Mouse (Mus musculus) embryonic facial prominence, embryonic 10.5 days (tissue): ENCODE measurements around the gene Fmod. TPM values are rescaled to one million over a fixed set of nuclear protein-coding genes. Genes with fewer than 3 reads are reported as not detected.

Source experiments
- DNase-seq: peaks from one replicate; pipeline ENCODE4 v3.0.0-alpha.2; 2017; ENCODE audit warnings: low spot score
- H3K27ac ChIP-seq: fragments of 300-500 bp; sonication (generic); replicated peaks from 2 replicates; pipeline ENCODE4 v1.5.1; 2016; ENCODE audit warnings: mild to moderate bottlenecking
- H3K27me3 ChIP-seq: fragments of 300-500 bp; sonication (generic); replicated peaks from 2 replicates; pipeline ENCODE4 v1.6.1; 2016; ENCODE audit warnings: low read depth, mild to moderate bottlenecking; ENCODE audit not compliant: poor library complexity, severe bottlenecking
- H3K36me3 ChIP-seq: fragments of 300-500 bp; sonication (generic); replicated peaks from 2 replicates; pipeline ENCODE4 v1.6.1; 2016; ENCODE audit warnings: mild to moderate bottlenecking, moderate library complexity
- H3K4me1 ChIP-seq: fragments of 300-500 bp; sonication (generic); 2 replicates; pipeline ENCODE4 v1.6.1; 2016
- H3K4me3 ChIP-seq: fragments of 300-500 bp; sonication (generic); 2 replicates; pipeline ENCODE4 v1.5.1; 2016; ENCODE audit warnings: mild to moderate bottlenecking, moderate library complexity
- H3K9me3 ChIP-seq: fragments of 300-500 bp; sonication (generic); 2 replicates; pipeline ENCODE4 v1.6.1; 2016; ENCODE audit warnings: mild to moderate bottlenecking
- WGBS: fragments of 180-500 bp; shearing (Covaris S2); methylation state at CpG from one replicate; pipeline ENCODE4 v1.1.7; 2016; 5-methylcytosine and 5-hydroxymethylcytosine counted together
- polyA plus RNA-seq: library from polyadenylated mRNA; unstranded; fragments of >200 nt; fragmentation: Nextera tagmentation; extraction: Ambion mirVana; gene quantifications from 2 replicates; pipeline ENCODE4 v1.2.1, GENCODE M21; 2016

Fmod gene
- polyA plus RNA-seq, 1 experiment from 2014 or later = 2.2 TPM

DNA sequence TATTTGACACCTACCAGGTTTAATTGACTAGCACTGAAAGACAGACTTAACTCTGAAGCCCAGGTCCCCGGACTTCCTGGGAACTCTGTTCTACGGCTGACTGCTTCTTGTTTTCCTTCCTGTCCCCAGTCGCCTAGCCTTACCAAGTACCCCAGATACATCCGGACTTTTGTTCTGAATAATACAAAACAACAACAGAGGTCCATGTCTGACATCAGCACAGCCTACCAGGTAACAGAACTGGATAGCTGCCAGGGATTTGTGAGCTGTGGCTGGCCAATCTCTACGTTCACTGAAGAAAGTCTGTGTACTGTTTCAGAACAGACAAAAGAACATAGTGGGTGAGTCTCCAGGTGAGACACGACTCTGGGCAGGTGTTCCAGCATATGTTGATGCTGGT is 21.8 kb downstream of the Fmod start:
- WGBS = 75% methylated on average over 6 of the region's 6 CpGs
- DNase-seq = no peak
- no peak overlapping the region; the same call in 1 of the 2 replicates for H3K27ac ChIP-seq
- no peaks in the 10 kb centered on the region for H3K36me3 ChIP-seq
- peaks cover 55% of the 10 kb centered on the region for H3K4me1 ChIP-seq
- no peaks in the 10 kb centered on the region for H3K9me3 ChIP-seq
- H3K4me3 ChIP-seq = no peak overlapping the region
- peaks cover 11% of the 10 kb centered on the region; the same call in 1 of the 2 replicates for H3K27me3 ChIP-seq

DNA sequence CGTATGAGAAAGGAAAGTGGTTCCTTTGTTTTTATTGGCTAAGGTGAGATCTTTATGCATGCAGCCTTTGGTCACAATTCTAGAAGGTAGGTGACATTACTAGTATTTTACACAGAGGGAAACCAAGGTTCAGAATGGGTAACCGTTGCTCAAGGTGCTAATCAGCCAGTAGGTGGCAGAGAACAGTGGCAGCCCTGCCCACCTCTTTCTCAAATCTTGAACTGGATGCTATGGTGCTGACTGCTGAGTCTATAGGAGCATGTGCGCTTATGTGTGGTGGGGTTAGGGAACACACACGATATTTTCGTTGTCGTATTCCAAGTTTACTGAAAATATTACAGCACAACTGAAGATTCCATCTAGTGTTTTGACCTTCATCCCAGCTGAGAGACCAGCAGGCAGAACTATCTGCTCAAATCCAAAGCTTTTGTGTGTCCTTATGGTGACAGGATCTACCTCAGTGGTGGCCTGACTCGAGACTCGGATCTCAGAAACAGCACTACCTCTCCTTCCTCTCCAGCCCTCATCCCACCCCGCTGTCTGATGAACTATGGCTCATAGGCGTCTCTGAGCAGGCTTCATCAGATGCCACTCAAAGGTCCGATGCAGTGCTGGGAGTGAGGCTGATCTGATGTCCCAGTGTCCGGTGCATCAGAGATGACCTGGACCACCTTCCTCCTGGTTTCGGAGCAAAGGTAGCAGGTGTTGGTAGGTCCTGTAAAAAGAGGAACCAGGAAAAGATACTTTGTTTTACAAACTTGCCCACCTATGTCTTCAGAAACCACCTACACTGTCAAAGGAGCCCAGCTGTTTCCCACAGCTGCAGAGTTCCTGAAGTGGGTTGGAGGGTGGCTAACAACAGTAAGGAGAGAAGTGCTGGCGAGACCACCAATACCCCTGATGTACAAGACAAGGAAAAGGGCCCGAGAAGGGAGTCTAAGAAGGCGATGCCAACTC is 23.0 kb downstream of the Fmod start:
- no peaks in the 10 kb centered on the region for H3K36me3 ChIP-seq
- DNase-seq = no peak
- peak overlapping the region; percentile 58 for H3K4me3 ChIP-seq
- H3K27ac ChIP-seq = peak overlapping the region; percentile 94
- peaks cover 11% of the 10 kb centered on the region; the same call in 1 of the 2 replicates for H3K27me3 ChIP-seq
- peaks cover 63% of the 10 kb centered on the region for H3K4me1 ChIP-seq
- 74% methylated on average over 16 of the region's 16 CpGs for WGBS
- no peaks in the 10 kb centered on the region for H3K9me3 ChIP-seq

GRCm38 (mm10) chr1:134060849-134061569 is 24.0 kb downstream of the Fmod start:
- peak; percentile 93 for DNase-seq
- peak overlapping the region; percentile 94 for H3K27ac ChIP-seq
- H3K4me1 ChIP-seq = peaks cover 71% of the 10 kb centered on the region
- H3K4me3 ChIP-seq = peak overlapping the region; percentile 58
- 2% methylated on average over 31 of the region's 31 CpGs for WGBS
- H3K9me3 ChIP-seq = no peaks in the 10 kb centered on the region
- no peaks in the 10 kb centered on the region for H3K36me3 ChIP-seq
- peaks cover 11% of the 10 kb centered on the region; the same call in 1 of the 2 replicates for H3K27me3 ChIP-seq

GRCm38 (mm10) chr1:134061915-134062314 is 24.9 kb downstream of the Fmod start:
- Histone ChIP-seq H3K4me1 (peaks cover 80% of the 10 kb centered on the region), H3K9me3 (no peaks in the 10 kb centered on the region), H3K36me3 (no peaks in the 10 kb centered on the region), H3K27ac (peak overlapping the region; percentile 94), H3K4me3 (peak overlapping the region; percentile 58; the same call in 1 of the 2 replicates), H3K27me3 (peaks cover 11% of the 10 kb centered on the region; the same call in 1 of the 2 replicates)
- DNase-seq = no peak
- WGBS = 56% methylated on average over 3 of the region's 3 CpGs

DNA sequence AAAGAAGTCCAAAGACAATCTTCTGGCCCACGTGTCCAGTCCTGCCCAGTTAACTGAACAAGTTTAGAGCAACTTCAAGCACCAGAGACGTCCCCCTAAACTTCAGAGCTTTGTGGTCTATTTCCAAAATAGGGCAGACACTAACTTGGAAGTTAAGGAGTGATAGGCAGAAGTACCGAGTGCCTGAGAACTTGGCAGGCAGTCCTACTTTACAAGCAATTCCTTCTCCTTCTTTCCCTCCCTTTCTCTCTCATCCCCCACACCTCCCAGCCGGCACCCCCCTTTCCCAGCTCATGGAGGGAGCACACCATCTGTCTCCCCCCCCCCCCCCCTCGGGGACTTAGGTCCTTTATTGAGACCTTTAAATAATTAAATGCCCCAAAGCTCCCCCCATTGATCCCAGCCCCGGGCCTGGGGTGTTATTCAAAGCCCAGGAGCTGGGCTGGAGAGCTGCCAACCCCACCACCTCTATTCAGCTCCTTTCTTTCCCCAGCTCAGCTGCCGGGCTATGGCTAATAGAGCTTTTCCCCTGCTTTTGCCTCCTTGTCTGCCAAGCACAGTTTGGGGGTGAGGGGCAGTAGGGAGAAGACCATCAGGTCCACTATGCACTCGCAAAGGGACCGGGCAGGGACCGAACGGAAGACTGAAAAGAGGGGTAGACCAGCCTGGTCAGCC is 25.5 kb downstream of the Fmod start:
- Histone ChIP-seq H3K9me3 (no peaks in the 10 kb centered on the region), H3K27me3 (peaks cover 11% of the 10 kb centered on the region; the same call in 1 of the 2 replicates), H3K36me3 (no peaks in the 10 kb centered on the region), H3K4me3 (peak overlapping the region; percentile 44), H3K4me1 (peaks cover 86% of the 10 kb centered on the region), H3K27ac (peak overlapping the region; percentile 94)
- 6% methylated on average over 11 of the region's 11 CpGs for WGBS
- DNase-seq = peak; percentile 64

DNA sequence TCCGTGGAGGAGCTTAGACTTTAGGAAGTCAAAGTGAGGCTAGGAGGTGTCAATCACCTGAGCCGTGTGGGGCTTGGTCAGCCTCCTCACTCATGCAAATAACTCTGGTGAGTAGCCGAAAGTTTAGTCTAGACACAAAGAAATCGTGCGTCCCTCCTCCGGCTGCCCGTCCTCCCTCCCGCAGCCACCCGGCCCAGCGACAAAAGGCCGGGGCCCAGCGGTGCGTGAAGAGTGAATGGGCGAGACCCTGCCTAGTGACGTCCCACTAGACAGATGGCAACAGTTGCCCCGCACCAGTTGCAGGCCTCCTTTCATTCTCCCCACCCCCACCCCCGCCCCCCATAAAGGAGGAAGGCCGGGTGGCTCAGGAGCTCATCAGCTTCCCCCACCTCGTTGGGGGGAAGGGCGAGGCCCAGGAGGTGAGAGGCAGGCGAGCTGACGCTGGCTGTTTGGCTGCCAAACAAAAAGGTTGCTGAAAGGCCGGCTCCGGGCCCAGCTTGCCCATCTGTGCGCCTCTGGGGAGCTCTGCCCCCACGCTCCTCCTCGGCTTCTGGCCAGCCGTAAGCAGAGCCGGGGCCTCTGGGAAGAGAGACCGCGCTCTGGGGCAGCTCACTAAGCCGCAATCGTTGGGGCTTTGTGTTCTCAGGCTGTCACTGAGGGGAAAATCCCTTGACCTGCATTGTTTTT is 26.2 kb downstream of the Fmod start:
- Histone ChIP-seq H3K27ac (peak overlapping the region; percentile 94), H3K4me3 (peak overlapping the region; percentile 44), H3K36me3 (no peaks in the 10 kb centered on the region), H3K9me3 (no peaks in the 10 kb centered on the region), H3K4me1 (peaks cover 91% of the 10 kb centered on the region), H3K27me3 (peaks cover 11% of the 10 kb centered on the region; the same call in 1 of the 2 replicates)
- DNase-seq = peak; percentile 83
- 1% methylated on average over 33 of the region's 33 CpGs for WGBS

DNA sequence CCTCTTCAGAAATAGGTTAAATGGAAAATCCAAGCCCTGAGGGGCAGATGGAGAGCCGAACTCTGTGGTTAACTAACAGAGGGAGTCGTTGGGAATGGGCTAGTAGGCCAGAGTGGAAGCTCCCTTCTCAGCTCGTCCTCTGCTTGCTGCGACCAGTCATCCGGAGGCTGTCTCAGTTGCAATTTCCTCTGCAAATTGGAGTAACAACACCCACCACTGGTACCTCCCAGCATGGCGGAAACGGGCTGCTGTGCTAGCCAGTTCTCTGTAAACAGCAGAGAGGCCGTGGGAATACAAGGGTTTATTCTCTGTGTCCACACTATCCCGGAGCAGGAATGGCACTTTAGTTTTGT is 26.7 kb downstream of the Fmod start:
- H3K4me1 ChIP-seq = peaks cover 90% of the 10 kb centered on the region
- H3K4me3 ChIP-seq = peak overlapping the region; percentile 44
- H3K36me3 ChIP-seq = no peaks in the 10 kb centered on the region
- peak overlapping the region; percentile 94 for H3K27ac ChIP-seq
- H3K27me3 ChIP-seq = peaks cover 11% of the 10 kb centered on the region; the same call in 1 of the 2 replicates
- no peak for DNase-seq
- no peaks in the 10 kb centered on the region for H3K9me3 ChIP-seq
- 12% methylated on average over 9 of the region's 9 CpGs for WGBS

DNA sequence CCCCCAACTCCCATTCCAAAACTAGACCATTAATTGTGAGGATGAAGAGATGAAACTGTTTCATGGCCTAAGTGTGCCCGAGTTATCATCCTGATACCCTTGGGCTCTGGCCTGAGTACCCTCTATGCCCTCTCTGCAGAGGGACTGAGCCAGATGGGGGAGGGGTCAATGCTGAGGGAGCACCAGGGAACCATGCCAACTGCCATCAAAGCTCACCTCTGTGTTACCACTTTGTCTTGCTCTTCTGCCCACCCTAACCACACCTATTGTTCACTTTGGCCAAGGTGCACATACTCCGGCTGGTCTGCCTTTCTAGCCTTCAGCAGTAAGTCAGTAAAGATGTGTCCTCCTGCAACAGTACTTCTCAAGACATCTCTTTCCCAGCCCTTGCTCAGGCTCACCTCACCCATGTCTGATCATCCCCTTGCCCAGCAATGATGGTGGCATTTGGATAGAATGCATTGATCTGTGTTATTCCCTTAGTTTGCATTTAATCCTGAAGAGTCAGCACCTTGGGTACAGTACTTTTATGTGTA is 27.3 kb downstream of the Fmod start:
- Histone ChIP-seq H3K27me3 (peaks cover 11% of the 10 kb centered on the region; the same call in 1 of the 2 replicates), H3K4me3 (peak overlapping the region; percentile 44), H3K27ac (peak overlapping the region; percentile 94), H3K4me1 (peaks cover 87% of the 10 kb centered on the region), H3K9me3 (no peaks in the 10 kb centered on the region), H3K36me3 (no peaks in the 10 kb centered on the region)
- WGBS = 87% methylated on average over 2 of the region's 2 CpGs
- DNase-seq = no peak

DNA sequence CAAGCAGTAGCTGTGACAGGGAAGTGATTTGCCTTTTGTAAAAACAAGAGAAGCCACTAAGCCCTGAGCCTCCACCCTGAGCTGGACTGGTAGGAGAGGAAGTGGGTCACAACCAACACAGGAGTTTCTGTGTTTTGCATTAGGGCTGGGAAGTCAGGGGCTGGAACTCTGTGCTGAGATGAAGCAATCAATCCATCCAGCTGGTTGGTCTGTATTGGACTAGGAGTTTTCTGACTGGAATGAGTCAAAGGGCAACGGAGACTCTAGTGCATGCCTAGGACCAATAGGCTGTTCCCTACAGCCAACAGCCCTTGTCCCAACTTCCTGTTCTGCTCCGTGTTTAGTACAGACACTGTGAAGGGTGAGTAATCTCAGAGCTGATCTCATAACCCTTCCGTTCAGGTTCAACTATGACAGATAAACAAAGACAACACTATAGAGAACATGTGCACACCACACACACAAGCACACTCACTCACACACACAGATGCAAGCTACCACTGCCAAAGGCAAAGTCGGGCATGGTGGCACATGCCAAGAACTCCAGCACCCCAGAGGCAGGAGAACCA is 28.3 kb downstream of the Fmod start:
- Histone ChIP-seq H3K4me1 (peaks cover 88% of the 10 kb centered on the region), H3K36me3 (no peaks in the 10 kb centered on the region), H3K4me3 (no peak overlapping the region), H3K9me3 (no peaks in the 10 kb centered on the region), H3K27ac (peak overlapping the region; percentile 94), H3K27me3 (peaks cover 11% of the 10 kb centered on the region; the same call in 1 of the 2 replicates)
- 62% methylated on average over 4 of the region's 4 CpGs for WGBS
- DNase-seq = no peak

DNA sequence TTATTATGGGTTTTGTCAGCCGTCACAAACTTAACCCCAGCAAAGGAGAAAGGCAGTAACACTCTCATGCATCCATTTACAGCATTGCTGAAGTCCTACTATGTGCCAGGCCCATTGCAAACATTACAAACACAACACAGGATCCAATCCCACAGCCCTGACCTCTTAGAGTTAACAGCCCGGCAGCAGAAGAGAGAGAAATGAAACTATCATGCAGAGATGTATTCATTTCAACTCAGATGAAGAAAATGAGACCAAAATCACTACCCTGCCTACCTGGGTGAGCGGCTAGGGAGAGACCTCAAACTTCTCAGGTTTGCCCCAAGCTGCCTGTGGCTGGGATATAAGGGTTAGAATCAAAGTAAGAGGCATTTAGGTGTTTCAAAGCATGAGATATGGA is 29.5 kb downstream of the Fmod start:
- no peaks in the 10 kb centered on the region for H3K36me3 ChIP-seq
- 58% methylated on average over 3 of the region's 3 CpGs for whole genome bisulfite sequencing
- peaks cover 88% of the 10 kb centered on the region for H3K4me1 ChIP-seq
- H3K27me3 ChIP-seq = peaks cover 11% of the 10 kb centered on the region; the same call in 1 of the 2 replicates
- no peaks in the 10 kb centered on the region for H3K9me3 ChIP-seq
- H3K27ac ChIP-seq = peak overlapping the region; percentile 94
- no peak overlapping the region for H3K4me3 ChIP-seq
- no peak for DNase-seq

GRCm38 (mm10) chr1:134067143-134067619 is 30.1 kb downstream of the Fmod start:
- Histone ChIP-seq H3K4me1 (peaks cover 87% of the 10 kb centered on the region), H3K4me3 (0 out of 2 replicates have a peak overlapping the region, but pooled peaks have one; percentile 1), H3K27ac (peak overlapping the region; percentile 94), H3K36me3 (no peaks in the 10 kb centered on the region), H3K9me3 (no peaks in the 10 kb centered on the region), H3K27me3 (peaks cover 7% of the 10 kb centered on the region; the same call in 1 of the 2 replicates)
- peak; percentile 71 for DNase-seq
- WGBS = 16% methylated on average over 8 of the region's 8 CpGs
